Mouse (Mus musculus) layer of hippocampus, postnatal 25 days (tissue): ENCODE measurements at regions not wholly inside any gene's neighbourhood (a gene's known extent, or its start where the extent isn't known, plus 50 kb on each side); places are given as distances from the start of the nearest gene placed in this dataset.

Source experiments
- DNase-seq, 2 experiments: peaks; one replicate each; pipeline ENCODE4 v3.0.0; 2022; ENCODE audit warnings: mixed read lengths in 2 of 2, low spot score in 1 of 2; ENCODE audit errors: extremely low spot score in 1 of 2

DNA sequence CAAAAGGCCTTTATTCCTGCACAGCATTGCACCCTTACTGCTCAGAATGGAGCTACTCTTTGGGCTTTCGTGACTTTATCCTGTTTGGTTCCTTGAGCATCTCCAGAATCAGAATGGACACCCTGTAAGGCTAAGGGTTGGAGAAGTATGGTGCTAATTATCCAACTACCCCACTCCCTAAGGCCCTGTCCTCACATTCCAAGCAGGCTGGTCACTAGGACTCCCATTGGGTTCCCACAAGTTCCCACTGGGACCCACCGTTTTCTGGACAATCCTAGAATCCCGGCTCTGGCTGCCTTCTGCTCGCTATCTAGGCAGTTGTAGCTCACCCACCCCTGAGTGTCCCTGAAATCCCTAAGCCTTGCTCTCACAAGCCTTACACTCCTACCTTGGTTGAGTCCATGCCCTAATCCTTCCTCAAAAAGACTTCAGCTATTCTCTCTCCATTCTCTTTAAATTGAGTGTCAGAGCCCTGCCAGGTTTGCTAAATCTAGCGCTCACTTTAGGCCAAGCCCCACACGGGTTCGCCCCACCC lies 146.1 kb downstream of the Efcab1 start:
- no peak for DNase-seq

DNA sequence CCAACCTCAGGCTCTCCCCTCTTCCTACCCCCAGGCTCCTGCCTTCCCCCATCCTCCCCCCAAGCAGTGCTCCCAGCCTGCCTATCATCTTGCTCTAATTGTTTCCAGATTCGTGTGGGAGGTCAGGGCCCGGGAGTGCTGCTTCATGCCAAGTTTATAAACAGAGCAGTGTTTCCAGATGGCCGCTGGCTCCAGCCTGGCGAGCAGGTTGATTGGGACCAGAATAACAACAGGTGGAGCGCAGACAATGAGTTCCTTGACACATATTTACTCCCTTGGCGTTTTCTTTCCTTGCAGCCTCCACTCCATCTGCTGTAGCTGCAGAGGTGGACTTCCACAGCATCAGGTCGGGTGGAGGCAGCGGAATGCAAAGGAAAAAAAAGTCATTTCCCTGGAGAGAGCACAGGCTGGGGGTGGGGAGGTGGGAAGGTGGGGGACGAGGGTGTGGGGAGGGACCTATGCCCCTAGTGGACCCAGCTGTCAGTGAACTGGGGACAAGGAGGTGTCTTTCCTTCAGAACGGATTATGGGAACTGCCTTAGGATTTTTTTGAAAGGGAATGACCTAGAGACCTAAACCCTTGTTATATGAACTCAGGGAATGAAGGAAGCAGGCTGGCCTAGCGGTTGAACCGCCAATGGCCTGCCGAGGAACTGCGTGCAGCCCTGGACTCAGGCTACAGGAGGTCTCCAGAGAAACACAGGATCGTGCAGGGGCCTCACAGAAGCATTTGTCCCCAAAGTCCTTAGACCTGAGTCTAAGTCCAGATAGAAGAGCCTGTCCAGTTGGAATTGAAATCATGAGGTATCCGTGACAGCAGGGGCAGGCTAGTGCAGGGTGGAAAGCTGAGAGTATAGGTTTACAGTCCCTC lies 146.8 kb downstream of the Efcab1 start:
- DNase-seq = peak; percentile 24 to 28

DNA sequence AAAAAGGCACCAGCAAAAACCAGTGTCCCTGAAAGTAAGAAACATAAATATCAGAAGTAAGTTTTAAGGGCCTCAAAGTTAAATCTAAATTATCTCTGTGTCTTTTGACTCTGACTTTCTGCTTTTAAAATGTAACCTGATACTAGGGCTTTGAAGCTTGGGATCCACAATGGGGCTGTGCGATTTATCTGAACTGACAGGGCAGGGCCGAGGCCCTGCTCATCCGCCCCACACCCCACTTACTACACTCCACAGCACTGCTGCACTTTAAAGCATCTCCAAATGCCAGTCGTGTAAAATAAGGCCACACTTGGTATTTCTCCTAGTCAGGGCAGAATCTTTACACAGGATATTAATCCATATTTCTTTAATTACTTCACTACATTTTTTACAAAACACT lies 147.4 kb downstream of the Efcab1 start:
- no peak for DNase-seq

DNA sequence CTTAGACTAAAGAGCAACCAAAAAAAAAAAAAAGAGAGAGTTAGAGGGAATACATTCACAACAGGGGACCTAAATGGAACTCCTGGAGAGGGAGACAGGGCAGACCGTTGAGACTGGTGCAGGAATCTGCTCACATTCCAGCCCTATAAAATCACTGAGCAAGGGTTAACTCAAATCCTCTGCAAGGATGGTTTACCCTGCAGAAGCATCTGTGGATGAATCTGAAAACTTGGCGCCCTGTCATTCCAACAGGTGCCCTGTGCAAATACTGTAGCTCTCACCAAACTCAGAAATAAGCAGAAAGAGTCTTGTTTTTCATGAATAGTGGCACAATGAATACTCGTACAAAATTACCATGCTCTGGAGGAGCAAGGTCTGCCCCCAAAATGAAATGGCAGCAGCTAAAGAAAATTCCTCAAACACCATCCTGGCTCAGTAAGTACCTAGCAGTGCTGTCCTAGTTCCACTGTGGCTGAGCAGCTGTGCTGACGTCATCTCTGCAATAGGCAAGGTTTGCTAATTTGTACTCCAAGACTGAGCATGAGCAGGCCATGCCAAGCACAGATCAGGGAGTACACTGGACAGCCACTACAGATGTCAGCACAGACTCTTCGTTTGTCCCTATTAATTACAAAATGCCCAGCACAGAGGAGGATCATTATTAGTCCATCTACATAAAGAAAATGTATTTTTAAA lies 148.0 kb downstream of the Efcab1 start:
- no peak for DNase-seq

DNA sequence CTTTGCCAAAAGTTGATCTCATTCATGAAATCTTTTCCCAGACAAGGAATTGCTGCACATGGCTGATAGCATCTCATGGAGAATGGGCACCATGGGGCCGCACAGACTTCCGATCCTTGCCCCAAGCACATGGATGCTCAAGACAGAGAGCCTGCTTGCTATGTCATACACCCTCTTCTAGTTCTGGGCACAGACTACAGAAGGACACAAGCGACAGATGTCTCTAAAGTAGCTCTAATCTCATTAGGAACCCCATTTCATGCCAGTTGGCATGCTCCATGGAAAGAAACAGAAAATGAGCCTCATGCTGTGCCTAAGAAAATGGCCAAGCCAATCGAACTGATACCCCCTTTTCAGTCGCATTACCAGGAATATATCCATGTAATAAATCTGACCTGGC lies 149.3 kb downstream of the Efcab1 start:
- DNase-seq = no peak

DNA sequence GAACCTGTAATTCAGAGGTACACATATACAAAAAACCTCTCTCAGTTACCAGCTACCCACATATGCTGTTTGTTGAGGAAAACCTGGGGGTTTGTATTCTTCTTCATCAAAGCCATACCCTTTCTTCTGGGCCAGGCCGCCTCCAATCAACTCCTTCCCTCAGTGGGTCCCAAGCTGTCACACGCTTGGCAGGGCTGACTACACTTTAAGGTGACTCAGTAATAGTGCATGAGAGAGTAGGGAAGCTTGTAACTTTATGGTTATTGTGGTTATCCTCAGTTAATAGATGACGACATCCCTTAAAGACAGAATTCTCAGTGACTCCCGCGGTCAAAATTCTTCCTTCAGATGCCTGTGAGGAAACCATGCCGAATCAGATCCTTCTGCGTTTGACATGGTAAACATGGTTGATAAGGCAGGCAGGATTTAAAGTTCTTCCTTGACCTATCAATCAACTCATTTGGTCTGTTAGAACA lies 164.1 kb downstream of the Efcab1 start:
- no peak for DNase-seq

DNA sequence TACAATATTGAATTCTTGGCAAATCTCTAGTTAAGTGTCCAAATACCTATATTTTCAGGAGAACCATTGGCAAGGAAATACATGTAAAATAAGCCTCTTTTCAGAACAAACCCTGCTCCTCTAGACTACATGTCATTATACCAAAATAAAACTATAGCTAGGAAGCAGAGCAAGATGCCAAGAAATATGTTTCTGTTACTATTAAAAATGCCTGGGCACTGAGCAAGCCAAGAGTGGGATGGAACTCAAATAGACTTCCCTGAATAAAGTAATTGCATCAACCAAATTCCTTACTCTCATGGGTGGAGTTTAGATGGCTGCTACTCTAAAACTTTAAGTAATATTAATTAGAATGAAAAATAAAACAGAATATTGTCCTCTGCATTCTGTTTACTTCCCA lies 168.0 kb downstream of the Efcab1 start:
- no peak for DNase-seq

DNA sequence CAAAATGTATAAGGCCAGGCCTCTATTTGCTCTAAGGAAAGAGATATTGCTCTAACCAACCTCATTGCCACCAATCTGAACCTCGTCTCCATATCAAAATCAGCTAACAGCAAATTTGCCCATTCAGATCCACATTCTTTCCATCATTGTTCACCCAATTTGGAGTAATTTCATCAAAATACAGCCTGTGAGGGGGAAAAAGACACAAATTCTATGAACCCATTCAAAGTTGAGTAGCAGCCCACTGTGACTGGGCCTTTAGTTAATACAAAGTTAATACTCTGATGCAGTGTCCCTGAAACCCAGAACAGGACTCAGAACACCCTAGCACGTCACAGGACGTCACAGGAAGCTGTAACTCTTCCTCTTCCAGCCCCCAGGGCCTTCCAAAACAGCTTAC lies 177.3 kb downstream of the Efcab1 start:
- no peak for DNase-seq

DNA sequence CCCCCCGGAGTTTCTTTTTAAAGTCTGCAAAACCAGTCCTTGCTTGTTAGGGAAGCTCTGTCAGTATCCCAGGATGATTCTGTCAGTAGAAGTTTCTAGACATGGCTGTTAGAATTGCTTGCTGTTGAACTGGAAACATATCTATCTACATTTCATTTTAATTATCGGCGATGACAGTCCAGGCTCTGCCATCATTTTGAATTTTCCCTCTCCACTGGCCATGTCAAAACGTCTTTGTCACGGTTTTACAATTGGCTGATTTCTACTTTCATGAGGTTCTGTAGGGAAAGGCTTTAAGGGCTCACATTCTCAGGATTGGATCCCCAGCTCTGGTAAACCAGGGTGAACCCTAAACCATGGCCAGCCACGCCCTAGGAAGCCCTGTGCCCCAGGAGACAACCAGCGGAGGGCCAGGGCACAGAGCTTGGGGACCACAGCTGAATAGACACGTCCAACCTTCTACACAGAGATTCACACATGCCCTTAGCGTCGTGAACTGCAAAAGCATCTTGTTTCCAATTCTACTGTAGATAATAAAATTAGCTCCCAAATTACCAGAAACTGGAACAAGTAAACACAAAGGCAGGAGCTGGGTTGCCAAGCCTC lies 177.8 kb downstream of the Efcab1 start:
- no peak for DNase-seq

DNA sequence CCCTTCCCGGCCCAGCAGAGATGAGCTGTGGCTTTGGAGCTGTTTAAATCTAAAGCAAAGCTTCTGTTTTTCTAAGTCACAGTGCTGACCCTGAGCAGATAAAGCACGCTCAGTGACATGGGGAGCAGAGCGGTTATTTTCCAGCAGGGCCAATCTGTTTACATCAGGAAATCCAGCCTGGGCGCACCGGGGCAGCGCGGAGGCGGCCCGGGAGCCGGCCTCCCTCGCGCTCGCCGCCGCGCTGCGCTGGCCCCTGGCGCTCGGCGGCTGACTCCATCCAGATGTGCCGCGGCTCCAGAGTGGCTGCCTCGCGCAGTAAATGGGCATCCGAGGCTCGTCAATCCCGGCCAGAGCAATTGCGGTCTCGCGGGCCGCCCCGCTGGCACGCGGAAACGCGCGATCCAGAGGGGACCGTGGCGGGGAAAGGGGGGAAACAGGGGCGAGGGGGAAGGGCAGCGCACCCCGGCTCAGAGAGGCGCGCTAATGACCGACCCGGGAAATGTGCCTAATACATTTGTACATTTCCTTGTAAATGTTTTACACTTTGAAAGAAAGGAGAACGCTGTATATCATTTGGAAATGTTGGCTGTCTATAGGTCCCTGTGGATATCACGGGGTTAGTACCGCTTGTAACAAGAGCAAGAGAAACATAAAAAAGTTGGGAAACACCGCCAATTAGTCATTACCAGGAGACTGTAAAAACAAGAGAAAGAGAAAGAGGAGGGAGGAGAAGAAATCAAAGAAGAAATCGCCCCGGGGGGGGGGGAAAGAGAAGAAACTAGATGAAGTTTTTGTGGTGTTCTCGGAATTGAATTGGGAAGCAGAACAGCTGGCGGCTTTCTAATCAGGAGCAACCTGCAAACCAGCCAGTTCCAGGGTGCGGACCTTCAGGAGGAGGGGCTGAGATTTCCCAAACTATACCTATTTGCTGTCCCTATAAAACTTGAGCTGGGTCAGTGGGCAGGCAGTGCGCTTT lies 178.6 kb downstream of the Efcab1 start:
- peak in 1 of 2 experiments; percentile 8 for DNase-seq

DNA sequence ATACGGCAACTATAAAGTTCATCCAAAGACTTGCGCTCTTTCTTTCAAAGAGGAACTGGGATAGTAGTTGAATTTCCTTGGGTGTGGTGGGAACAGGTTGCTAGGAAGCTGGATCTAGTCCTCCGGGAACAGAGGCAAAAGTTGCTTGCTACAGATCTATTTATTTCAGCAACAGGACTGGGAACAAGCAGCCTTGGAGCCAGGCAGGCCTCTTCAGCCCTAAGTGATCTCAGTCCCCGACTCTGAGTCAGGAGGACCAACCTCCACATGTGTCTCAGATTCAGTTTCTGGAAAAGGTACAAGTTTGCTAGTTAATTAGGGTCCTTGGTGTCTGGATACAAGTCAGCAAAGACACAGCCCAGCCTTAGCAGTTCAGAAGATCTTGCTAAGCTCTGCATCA lies 180.2 kb downstream of the Efcab1 start:
- DNase-seq = no peak

DNA sequence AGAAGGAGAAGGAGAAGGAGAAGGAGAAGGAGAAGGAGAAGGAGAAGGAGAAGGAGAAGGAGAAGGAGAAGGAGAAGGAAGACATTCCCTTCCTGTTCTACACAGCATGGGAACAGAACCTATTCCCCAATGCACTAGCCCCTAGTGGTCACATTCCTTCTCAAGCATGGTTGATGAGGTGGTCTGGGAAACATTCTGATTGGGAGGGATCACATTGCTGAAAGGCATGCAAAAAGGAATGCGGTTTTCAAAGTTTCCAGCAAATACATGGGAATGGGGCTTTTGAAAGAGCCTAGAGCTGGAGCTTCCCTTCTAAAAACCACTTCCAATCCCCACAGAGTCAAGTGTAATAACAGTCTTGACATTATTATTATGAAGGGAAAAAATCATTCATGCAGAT lies 197.5 kb downstream of the Efcab1 start:
- no peak for DNase-seq

DNA sequence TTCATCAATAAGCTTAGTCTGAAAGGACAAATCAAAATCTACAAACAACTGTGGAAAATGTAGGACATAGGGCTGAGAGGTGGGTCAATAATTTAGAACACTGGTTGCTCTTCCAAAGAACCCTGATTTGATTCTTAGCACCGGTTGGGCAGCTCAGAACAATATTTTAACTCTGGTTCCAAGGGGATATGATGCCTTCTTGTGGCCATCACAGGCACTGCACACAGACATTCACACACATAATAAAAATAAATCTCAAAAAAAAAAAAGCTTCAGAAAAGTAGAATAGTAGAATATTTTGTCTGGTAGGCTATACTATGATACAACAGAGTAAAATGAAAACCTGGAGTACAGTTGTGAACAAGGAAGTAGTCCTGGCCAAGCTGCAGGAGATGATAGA lies 200.8 kb downstream of the Efcab1 start:
- DNase-seq = no peak

DNA sequence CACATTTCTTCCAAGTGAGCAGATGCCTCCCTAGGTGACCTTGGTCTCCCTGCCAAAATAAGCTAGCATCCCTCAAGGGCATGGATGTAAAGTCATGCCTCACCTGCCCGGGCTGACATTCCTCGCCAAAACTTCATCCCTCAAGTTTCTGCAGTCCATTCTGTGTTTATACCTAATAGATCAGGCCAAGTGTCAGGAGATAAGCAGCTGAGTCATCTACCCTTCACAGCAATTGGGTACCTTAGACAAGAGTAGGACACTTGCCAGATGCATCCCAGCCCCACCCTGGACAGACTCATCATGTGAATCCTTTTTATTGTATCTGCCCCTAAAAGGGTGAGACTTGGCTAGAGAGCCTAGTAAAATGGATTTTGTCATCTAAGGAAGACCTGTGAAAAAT lies 204.1 kb upstream of the Gm21897 start:
- no peak for DNase-seq

DNA sequence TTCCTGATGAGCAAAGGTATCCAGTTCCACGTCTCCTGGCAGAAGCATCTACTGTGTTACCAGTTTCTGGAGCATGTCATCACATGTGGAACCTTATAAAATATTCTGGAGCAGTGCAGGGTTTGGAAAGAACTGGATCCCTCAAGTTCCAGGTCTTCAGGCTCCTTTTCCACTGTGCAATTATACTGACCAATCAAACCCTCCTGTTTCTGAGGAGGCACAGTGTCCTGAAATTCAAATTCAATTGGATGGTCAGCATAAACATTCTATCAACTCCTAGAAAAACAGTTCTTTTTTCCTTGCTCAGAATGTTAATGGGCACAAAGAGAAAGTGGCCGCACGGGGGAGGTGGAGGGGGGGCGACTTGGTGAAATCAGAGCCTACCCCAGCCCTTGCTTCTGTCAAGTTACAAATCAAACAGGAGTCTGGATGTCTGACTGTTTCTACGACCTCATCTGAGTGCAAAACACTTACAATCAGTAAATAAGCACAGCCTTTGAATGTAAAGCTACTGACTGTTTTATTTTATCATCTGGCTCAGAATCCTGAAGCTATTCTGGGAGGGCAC lies 203.2 kb upstream of the Gm21897 start:
- DNase-seq = no peak

DNA sequence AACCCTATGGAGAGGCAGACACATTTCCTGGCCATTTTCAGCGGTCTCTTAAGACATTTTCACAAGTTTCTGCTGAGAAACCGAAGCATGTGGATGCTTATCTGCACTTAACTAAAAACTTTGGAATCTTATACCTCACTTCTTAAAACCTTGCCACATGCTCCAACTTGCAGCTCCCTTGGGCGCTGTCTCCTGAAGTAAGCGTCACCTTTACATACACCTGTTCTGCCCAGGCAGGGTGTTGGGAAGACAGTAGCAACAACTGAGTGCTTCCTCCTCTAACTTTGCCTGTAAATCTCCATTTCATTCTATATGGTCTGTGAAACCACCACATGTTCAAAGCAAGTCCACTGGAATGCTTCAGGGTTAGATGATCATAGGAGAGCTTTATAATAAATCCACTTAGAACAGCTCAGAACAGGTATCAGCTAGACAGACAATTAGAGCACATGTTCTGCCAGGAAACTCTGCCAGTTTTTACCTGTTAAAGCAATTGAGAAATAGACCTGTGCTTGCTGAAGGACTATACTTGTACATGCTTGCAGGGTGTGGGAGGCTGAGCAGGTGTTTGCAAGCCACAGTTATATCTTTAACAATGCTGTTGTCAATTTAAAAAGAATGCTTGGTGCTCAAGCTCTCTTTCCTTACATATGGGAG lies 202.6 kb upstream of the Gm21897 start:
- no peak for DNase-seq

DNA sequence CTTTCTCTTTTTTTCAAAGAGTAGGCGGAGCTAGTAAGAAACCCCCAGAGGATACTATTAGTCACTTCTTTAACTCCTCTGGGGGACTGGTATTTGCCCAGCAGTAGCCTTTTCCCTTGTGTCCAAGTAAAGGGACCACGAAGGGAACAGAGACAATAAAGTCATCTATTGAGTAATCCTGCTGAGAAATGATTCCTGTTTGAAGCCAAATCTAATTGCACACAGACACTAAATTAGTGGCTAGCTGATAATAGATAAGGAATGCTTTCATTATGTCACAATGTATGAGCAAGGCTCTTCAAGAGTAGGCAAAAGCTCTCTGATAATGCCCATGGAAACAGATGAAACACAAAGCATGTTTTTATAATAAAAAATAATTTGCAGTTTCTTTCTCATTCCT lies 201.9 kb upstream of the Gm21897 start:
- no peak for DNase-seq

DNA sequence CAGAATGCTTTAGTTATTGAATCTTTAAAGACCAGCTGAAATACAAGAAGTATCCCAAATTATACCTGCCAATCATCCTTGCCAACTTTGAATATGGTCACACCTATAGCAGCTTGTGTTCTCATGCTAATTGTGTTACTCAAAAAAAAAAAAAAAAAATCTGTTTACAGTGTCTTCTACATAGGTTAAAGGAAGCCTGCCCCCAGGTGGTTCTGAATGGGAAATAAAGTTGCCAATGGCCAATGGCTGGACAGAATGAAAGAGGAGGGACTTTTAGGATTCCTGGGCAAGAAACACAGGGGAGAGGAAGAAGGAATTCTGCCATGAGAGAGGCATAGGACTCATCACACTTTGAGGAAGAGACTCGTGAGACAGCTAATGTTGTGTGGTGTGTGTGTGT lies 197.5 kb upstream of the Gm21897 start:
- DNase-seq = no peak

DNA sequence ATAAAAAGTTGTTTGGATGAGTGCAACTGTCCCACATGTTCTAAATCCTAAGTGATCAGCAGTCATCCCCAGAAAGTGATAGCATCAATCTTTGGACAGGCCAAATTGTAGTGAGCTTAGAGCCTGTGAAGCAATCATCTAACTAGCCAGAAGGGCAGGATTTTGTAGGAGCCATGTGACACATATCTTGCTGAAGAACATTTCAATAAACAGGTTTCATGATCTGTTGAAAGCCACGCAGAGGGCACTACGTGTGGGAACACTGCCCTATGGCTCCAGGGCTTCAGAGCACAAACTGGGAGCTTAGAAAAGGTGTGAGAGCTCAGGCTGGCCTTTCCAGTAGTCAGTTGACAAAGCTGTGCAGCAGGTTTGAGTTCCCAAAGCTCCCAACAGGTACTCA lies 188.3 kb upstream of the Gm21897 start:
- DNase-seq = no peak
